Mouse (Mus musculus): ENCODE results near the gene Cog4.

DNA sequence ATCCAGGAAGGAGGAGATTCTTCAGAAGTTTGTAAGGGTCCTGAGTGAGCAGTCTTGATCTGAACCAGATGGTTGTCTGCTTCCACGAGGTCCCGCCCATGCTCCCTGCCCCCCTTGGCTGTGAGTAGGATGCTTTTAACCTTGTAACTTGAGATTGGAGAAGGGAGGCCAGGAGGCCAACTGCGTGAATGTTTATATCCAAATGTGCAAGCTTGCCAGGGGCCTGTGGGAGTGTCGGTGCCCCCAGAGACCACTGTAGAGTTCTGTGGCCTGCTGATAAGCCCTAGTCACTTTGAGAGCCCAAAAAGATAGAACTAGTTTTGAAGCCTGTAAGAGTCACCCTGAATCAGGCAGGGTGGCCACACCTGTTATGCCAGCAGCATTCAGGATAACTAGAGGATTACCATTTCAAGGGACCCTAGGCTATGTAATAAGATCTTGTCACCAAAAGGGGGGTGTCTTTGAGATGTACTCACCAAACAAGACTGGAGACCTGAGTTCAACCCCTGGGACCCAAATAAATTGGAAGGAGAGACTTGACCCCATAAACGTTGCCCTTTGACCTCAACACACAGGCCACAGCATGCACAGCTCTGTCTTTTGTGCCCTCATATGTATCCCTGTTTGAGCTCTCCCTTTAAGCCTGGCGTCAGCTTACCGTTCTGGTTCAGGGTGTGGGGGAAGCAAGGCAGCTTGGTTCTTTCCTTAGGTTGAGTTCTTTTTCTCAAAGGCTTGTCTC lies 75.3 kb downstream of the Cog4 start:
- no peak for TF ChIP-seq CTCF (IDR thresholded peaks at IDR 0.05; ENCODE audit: borderline replicate concordance, extremely low read depth, insufficient read depth, insufficient read length)
- TF ChIP-seq POLR2A (IDR thresholded peaks at IDR 0.05; ENCODE audit: borderline replicate concordance, extremely low read depth, insufficient read depth, insufficient read length, poor library complexity, severe bottlenecking): no peak

Data from brain, embryonic 14.5 days (tissue).